Mouse (Mus musculus) midbrain, embryonic 13.5 days (tissue): ENCODE data around the gene Saa1. TPM values are rescaled to one million over a fixed set of nuclear protein-coding genes. Genes with fewer than 3 reads are reported as not detected.

Experiments
- ATAC-seq: fragments of 200-750 bp; cut with Nextera tagmentation; 2 replicates; pipeline ENCODE4 v1.8.0; 2017; ENCODE audit warnings: mild to moderate bottlenecking, moderate TSS enrichment, moderate library complexity
- H3K27ac ChIP-seq: fragments of 300-500 bp; sonication (generic); 2 replicates; pipeline ENCODE4 v1.5.1; 2015; ENCODE audit warnings: inconsistent platforms, mild to moderate bottlenecking, moderate library complexity
- H3K27me3 ChIP-seq: fragments of 300-500 bp; sonication (generic); 2 replicates; pipeline ENCODE4 v1.6.1; 2015; ENCODE audit warnings: mild to moderate bottlenecking, inconsistent platforms
- H3K36me3 ChIP-seq: fragments of 300-500 bp; sonication (generic); 2 replicates; pipeline ENCODE4 v1.6.1; 2015; ENCODE audit warnings: mild to moderate bottlenecking, inconsistent platforms
- H3K4me1 ChIP-seq: fragments of 300-500 bp; sonication (generic); replicated peaks from 2 replicates; pipeline ENCODE4 v1.6.1; 2015; ENCODE audit warnings: inconsistent platforms
- H3K4me2 ChIP-seq: fragments of 300-500 bp; sonication (generic); replicated peaks from 2 replicates; pipeline ENCODE4 v1.6.1; 2015; ENCODE audit warnings: moderate library complexity, mild to moderate bottlenecking, inconsistent platforms
- H3K4me3 ChIP-seq: fragments of 300-500 bp; sonication (generic); replicated peaks from 2 replicates; pipeline ENCODE4 v1.5.1; 2015; ENCODE audit warnings: mild to moderate bottlenecking, inconsistent platforms
- H3K9ac ChIP-seq: fragments of 300-500 bp; sonication (generic); replicated peaks from 2 replicates; pipeline ENCODE4 v1.6.1; 2015; ENCODE audit warnings: mild to moderate bottlenecking, inconsistent platforms
- H3K9me3 ChIP-seq: fragments of 300-500 bp; sonication (generic); 2 replicates; pipeline ENCODE4 v1.6.1; 2016; ENCODE audit warnings: mild to moderate bottlenecking, inconsistent platforms
- WGBS: fragments of 180-500 bp; shearing (Covaris S2); methylation state at CpG from one replicate; pipeline ENCODE4 v1.1.7; 2015; 5-methylcytosine and 5-hydroxymethylcytosine counted together
- polyA plus RNA-seq: library from polyadenylated mRNA; unstranded; fragments of >200 nt; fragmentation: Nextera tagmentation; extraction: Ambion mirVana; gene quantifications from 2 replicates; pipeline ENCODE4 v1.2.1, GENCODE M21; 2015

Gene Saa1
- polyA plus RNA-seq, 1 experiment from 2014 or later, result not detected

DNA sequence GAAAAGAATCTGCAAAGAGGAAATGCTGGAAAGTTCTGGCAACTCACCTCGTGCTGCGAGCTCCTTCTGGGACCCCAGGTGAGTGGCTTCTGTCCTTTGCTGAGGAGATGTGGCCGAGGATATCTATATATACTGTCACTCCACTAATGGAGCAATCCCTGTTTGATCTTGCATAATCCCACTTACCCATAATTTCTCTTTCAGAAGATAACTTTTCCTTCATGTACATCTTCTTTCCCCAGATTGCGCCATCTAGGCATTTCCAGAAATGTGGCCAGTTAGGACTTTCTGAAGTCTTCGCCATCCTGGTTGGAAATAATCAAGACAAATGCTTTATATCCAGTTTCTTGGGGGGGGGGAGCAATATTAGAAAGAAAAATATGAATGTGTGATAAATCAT, 27.2 kb downstream of the Saa1 start, which contains the start of gene Saa3:
TSS of gene Saa3 (minus strand) at position 101 of the 400 bp plus-strand sequence.
- ATAC-seq, result no peak
- H3K4me3 ChIP-seq, result no peak within 1 kb of the TSS
- WGBS, result 92% methylated on average over 5 of the region's 5 CpGs

DNA sequence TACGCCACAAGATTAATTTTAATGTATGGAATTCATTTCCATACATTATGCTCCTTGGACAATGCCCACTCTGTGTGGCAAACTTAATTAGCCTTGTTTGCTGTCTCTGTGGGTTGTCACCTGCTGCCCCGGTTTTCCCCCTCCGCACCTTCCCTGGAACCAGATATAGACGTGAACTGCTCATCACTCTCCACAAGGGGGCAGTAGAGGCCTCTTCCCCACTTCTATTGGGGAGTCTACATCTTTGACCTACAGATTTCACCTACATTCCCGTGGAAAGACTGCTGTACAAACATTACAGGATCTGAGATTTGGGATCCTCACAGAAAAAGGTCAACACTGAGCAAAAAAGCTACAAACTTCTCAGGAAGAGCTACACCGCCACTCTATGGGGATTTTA, 28.3 kb downstream of the Saa1 start:
- Histone ChIP-seq H3K4me2 (no peak overlapping the region), H3K4me3 (no peak overlapping the region), H3K27me3 (peaks cover 2% of the 10 kb centered on the region; the same call in 1 of the 2 replicates), H3K4me1 (peaks cover 4% of the 10 kb centered on the region), H3K36me3 (no peaks in the 10 kb centered on the region), H3K9ac (no peak overlapping the region), H3K27ac (no peak overlapping the region), H3K9me3 (no peaks in the 10 kb centered on the region)
- WGBS, result 34% methylated on average over 6 of the region's 6 CpGs
- no peak for ATAC-seq

More for the DNA sequence above, 27.2 kb downstream of the Saa1 start, which contains the start of gene Saa3:
- no peaks in the 10 kb centered on the region for H3K36me3 ChIP-seq
- H3K27me3 ChIP-seq, result peaks cover 3% of the 10 kb centered on the region; the same call in 1 of the 2 replicates
- no peak within 1 kb of the TSS for H3K4me2 ChIP-seq
- no peak within 1 kb of the TSS for H3K9ac ChIP-seq
- no peaks in the 10 kb centered on the region for H3K9me3 ChIP-seq
- no peak within 1 kb of the TSS for H3K27ac ChIP-seq
- no peaks in the 10 kb centered on the region for H3K4me1 ChIP-seq

DNA sequence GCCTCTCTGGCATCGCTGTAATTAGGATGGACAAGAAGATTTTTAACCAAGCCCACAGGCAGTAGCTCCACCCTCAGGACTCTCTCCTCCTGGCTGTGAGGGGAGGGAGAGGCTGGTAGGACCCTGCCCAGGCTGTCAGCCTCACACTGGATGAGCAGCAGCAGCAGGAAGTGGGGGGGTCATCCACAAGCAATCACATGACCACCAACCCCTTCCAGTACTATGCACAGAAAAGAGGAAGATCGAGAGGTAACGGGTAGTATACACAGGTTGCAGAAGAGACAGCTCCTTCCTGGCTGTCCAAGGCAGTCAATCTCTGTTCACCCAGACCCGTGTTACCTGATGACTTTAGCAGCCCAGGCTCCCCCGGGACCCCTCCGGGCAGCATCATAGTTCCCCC, 30.5 kb downstream of the Saa1 start:
- no peak overlapping the region for H3K27ac ChIP-seq
- WGBS, result 82% methylated on average over 6 of the region's 6 CpGs

DNA sequence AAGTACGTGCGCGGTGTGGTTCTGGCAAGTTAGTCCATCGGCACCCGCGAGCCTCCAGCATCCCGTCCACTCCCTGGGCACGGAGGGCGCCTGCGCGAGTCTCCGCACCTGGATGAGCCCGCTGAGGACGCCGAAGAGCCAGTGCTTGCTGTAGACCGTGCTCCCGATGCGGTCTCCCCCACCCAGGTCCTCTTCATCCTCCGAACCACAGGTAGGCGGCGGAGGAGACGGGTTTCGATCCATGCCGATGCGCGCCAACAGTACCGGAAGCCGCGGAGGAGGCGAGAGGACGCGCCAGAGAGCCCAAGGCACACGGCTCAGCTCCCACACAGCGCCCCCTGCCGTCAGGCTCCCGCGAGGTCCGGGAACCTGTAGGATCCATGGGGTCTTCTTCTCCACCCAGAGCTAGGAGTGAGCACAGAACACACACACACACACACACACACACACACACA, 32.4 kb downstream of the Saa1 start, which contains the start of gene Saal1:
TSS of gene Saal1 (minus strand) at position 291 of the 455 bp plus-strand sequence.
- Histone ChIP-seq H3K9ac (peak within 1 kb of the TSS; percentile 88), H3K9me3 (no peaks in the 10 kb centered on the region), H3K4me1 (peaks cover 10% of the 10 kb centered on the region), H3K4me2 (peak within 1 kb of the TSS; percentile 61), H3K27ac (peak within 1 kb of the TSS; percentile 75), H3K36me3 (peaks cover 28% of the 10 kb centered on the region), H3K27me3 (no peaks in the 10 kb centered on the region), H3K4me3 (peak within 1 kb of the TSS; percentile 86)
- ATAC-seq, result peak; percentile 98
- 0% methylated on average over 38 of the region's 38 CpGs for WGBS

More for the DNA sequence above, 30.5 kb downstream of the Saa1 start:
- Histone ChIP-seq H3K9me3 (no peaks in the 10 kb centered on the region), H3K4me1 (peaks cover 10% of the 10 kb centered on the region), H3K9ac (no peak overlapping the region), H3K36me3 (peaks cover 10% of the 10 kb centered on the region; the same call in 1 of the 2 replicates), H3K4me2 (no peak overlapping the region), H3K4me3 (no peak overlapping the region), H3K27me3 (no peaks in the 10 kb centered on the region; the same call in 1 of the 2 replicates)
- ATAC-seq, result no peak

DNA sequence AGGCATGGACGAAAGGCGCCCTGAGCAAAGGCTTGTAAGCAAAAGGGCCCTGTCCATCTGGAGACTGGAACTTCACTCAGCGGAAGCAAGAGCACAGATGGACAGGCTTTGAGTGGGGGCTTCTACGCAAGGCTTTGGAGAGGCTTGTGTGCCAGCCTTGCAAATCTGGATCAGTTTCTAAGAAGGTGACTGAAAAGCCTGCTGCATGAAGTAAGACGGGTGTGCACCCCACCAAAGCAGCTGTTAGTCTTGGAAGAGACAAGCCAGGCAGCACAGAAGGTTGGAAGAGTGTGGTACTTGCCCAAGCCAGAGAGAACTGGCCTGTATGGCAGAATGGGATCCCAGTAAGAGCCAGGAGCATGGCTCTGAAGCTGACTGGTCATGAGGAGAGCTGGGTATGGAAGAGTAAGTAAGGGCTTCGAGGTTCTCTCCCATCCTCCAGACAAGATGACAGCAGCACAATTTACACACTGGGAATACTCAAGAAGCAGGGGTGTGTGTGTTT, 42.2 kb downstream of the Saa1 start:
- 93% methylated on average over 6 of the region's 6 CpGs for WGBS
- H3K4me1 ChIP-seq, result no peaks in the 10 kb centered on the region
- H3K9me3 ChIP-seq, result no peaks in the 10 kb centered on the region
- H3K27me3 ChIP-seq, result no peaks in the 10 kb centered on the region
- H3K27ac ChIP-seq, result no peak overlapping the region
- no peak overlapping the region for H3K4me2 ChIP-seq
- no peak overlapping the region for H3K4me3 ChIP-seq
- peaks cover 94% of the 10 kb centered on the region for H3K36me3 ChIP-seq
- H3K9ac ChIP-seq, result no peak overlapping the region
- ATAC-seq, result no peak

DNA sequence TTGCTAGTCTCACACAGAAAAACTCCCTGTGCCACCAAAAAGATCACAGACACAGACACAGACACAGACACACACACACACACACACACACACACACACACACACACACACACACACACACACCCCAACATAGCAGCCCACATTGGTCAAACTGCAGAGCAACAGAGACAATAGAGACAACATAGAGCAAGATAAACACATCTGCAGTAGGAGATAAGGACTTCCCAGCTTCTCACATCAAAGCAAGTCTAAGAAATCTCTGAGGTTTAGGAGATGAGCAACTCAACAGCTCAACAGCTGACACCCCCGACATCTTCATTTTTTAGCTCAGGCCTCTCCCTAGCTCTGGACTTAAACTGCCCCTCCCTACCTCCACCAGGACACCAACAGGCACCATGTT, 46.0 kb downstream of the Saa1 start:
- 94% methylated on average over 1 of the region's 1 CpGs for WGBS
- H3K27me3 ChIP-seq, result no peaks in the 10 kb centered on the region
- no peaks in the 10 kb centered on the region for H3K9me3 ChIP-seq
- no peak overlapping the region for H3K4me3 ChIP-seq
- peaks cover 76% of the 10 kb centered on the region for H3K36me3 ChIP-seq
- no peaks in the 10 kb centered on the region for H3K4me1 ChIP-seq
- no peak overlapping the region for H3K4me2 ChIP-seq
- no peak for ATAC-seq
- H3K9ac ChIP-seq, result no peak overlapping the region
- H3K27ac ChIP-seq, result no peak overlapping the region

Other genes with a start within 250 kb of the Saa1 start
- gene Sergef, start 103.2 kb downstream of the Saa1 start, polyA plus RNA-seq, result 28.9 and 30.0 TPM in 2 replicates
- gene Tph1, start 70.4 kb downstream of the Saa1 start, polyA plus RNA-seq, result 0.12 and 0.41 TPM in 2 replicates
- 19.0 and 19.6 TPM in 2 replicates for gene Saal1, start 32.3 kb downstream of the Saa1 start, polyA plus RNA-seq
- gene Saa3, start 27.3 kb downstream of the Saa1 start, polyA plus RNA-seq, result 0.17 TPM in 1 of 2 replicates, not detected in the other
- not detected in 2 replicates for gene Saa4, start 10.4 kb downstream of the Saa1 start, polyA plus RNA-seq
- gene Saa2, start 8.8 kb upstream of the Saa1 start, polyA plus RNA-seq, result not detected in 2 replicates
- gene Hps5, start 53.1 kb upstream of the Saa1 start, polyA plus RNA-seq, result 15.8 and 15.9 TPM in 2 replicates
- 44.6 and 48.4 TPM in 2 replicates for gene Gtf2h1, start 53.1 kb upstream of the Saa1 start, polyA plus RNA-seq
- gene Ldha, start 98.5 kb upstream of the Saa1 start, polyA plus RNA-seq, result 501 and 553 TPM in 2 replicates
- gene Ldhc, start 118.2 kb upstream of the Saa1 start, polyA plus RNA-seq, result 0.22 TPM in 1 of 2 replicates, not detected in the other
- gene Tsg101, start 177.0 kb upstream of the Saa1 start, polyA plus RNA-seq, result 419 and 434 TPM in 2 replicates
- gene Uevld, start 215.5 kb upstream of the Saa1 start, polyA plus RNA-seq, result 7.4 and 7.5 TPM in 2 replicates
- gene Gm9999, start 240.6 kb upstream of the Saa1 start, polyA plus RNA-seq, result not detected in 2 replicates